Mouse (Mus musculus): Measurements from ENCODE around the gene Cnppd1. TPM values are rescaled to one million over a fixed set of nuclear protein-coding genes. Genes with fewer than 3 reads are reported as not detected.

Gene Cnppd1
- polyA plus RNA-seq, 1 experiment from 2014 or later: 45.6 TPM

GRCm38 (mm10) chr1:75140601-75141190 is 1.8 kb downstream of the Cnppd1 start:
- WGBS: 36% methylated on average over 4 of the region's 4 CpGs
- ATAC-seq: no peak
- Histone ChIP-seq H3K27me3 (replicated peaks; ENCODE audit: control insufficient read depth, insufficient read depth, low read length) (no peaks in the 10 kb centered on the region), H3K4me2 (replicated peaks; ENCODE audit: low read depth) (peak overlapping the region; percentile 88), H3K9me3 (ENCODE audit: control insufficient read depth) (no peaks in the 10 kb centered on the region), H3K9ac (ENCODE audit: low read depth, low read length) (peak overlapping the region; percentile 76), H3K27ac (ENCODE audit: low read depth, low read length) (peak overlapping the region; percentile 96), H3K4me1 (replicated peaks; ENCODE audit: control insufficient read depth, insufficient read depth, low read length) (no peaks in the 10 kb centered on the region), H3K36me3 (ENCODE audit: control insufficient read depth, insufficient read depth) (peaks cover 49% of the 10 kb centered on the region), H3K4me3 (ENCODE audit: low read depth, low read length) (peak overlapping the region; percentile 72)
- no peak for TF ChIP-seq CTCF (IDR thresholded peaks at IDR 0.05; ENCODE audit: low read depth)

GRCm38 (mm10) chr1:75138448-75138847 is 4.1 kb downstream of the Cnppd1 start:
- no peaks in the 10 kb centered on the region for H3K9me3 ChIP-seq (ENCODE audit: control insufficient read depth)
- H3K4me1 ChIP-seq (replicated peaks; ENCODE audit: control insufficient read depth, insufficient read depth, low read length): no peaks in the 10 kb centered on the region
- ATAC-seq: no peak
- H3K4me3 ChIP-seq (ENCODE audit: low read depth, low read length): no peak overlapping the region
- no peaks in the 10 kb centered on the region for H3K27me3 ChIP-seq (replicated peaks; ENCODE audit: control insufficient read depth, insufficient read depth, low read length)
- no peak overlapping the region for H3K4me2 ChIP-seq (replicated peaks; ENCODE audit: low read depth)
- no peak overlapping the region for H3K27ac ChIP-seq (ENCODE audit: low read depth, low read length)
- no peak overlapping the region for H3K9ac ChIP-seq (ENCODE audit: low read depth, low read length)
- no peak for TF ChIP-seq CTCF (IDR thresholded peaks at IDR 0.05; ENCODE audit: low read depth)
- WGBS: 100% methylated on average over 2 of the region's 2 CpGs
- H3K36me3 ChIP-seq (ENCODE audit: control insufficient read depth, insufficient read depth): peaks cover 43% of the 10 kb centered on the region

GRCm38 (mm10) chr1:75136730-75137129 is 5.8 kb downstream of the Cnppd1 start:
- H3K36me3 ChIP-seq (ENCODE audit: control insufficient read depth, insufficient read depth): peaks cover 43% of the 10 kb centered on the region
- no peaks in the 10 kb centered on the region for H3K27me3 ChIP-seq (replicated peaks; ENCODE audit: control insufficient read depth, insufficient read depth, low read length)
- H3K4me3 ChIP-seq (ENCODE audit: low read depth, low read length): no peak overlapping the region
- no peak overlapping the region for H3K27ac ChIP-seq (ENCODE audit: low read depth, low read length)
- H3K9me3 ChIP-seq (ENCODE audit: control insufficient read depth): no peaks in the 10 kb centered on the region
- TF ChIP-seq CTCF (IDR thresholded peaks at IDR 0.05; ENCODE audit: low read depth): no peak
- no peak overlapping the region for H3K4me2 ChIP-seq (replicated peaks; ENCODE audit: low read depth)
- no peaks in the 10 kb centered on the region for H3K4me1 ChIP-seq (replicated peaks; ENCODE audit: control insufficient read depth, insufficient read depth, low read length)
- no peak for ATAC-seq
- no peak overlapping the region for H3K9ac ChIP-seq (ENCODE audit: low read depth, low read length)
- WGBS: 65% methylated on average over 3 of the region's 3 CpGs

GRCm38 (mm10) chr1:75136293-75136692 is 6.2 kb downstream of the Cnppd1 start:
- Histone ChIP-seq H3K27ac (ENCODE audit: low read depth, low read length) (no peak overlapping the region), H3K36me3 (ENCODE audit: control insufficient read depth, insufficient read depth) (peaks cover 43% of the 10 kb centered on the region), H3K4me3 (ENCODE audit: low read depth, low read length) (no peak overlapping the region), H3K9me3 (ENCODE audit: control insufficient read depth) (no peaks in the 10 kb centered on the region), H3K27me3 (replicated peaks; ENCODE audit: control insufficient read depth, insufficient read depth, low read length) (no peaks in the 10 kb centered on the region), H3K9ac (ENCODE audit: low read depth, low read length) (no peak overlapping the region), H3K4me1 (replicated peaks; ENCODE audit: control insufficient read depth, insufficient read depth, low read length) (no peaks in the 10 kb centered on the region), H3K4me2 (replicated peaks; ENCODE audit: low read depth) (no peak overlapping the region)
- no peak for TF ChIP-seq CTCF (IDR thresholded peaks at IDR 0.05; ENCODE audit: low read depth)
- 65% methylated on average over 6 of the region's 6 CpGs for WGBS
- no peak for ATAC-seq

- H3K27me3 ChIP-seq (replicated peaks; ENCODE audit: control insufficient read depth, insufficient read depth, low read length): no peaks in the 10 kb centered on the region
- H3K9me3 ChIP-seq (ENCODE audit: control insufficient read depth): no peaks in the 10 kb centered on the region
- WGBS: 38% methylated on average over 12 of the region's 12 CpGs
- peaks cover 35% of the 10 kb centered on the region for H3K36me3 ChIP-seq (ENCODE audit: control insufficient read depth, insufficient read depth)
- no peak within 1 kb of the TSS for H3K4me3 ChIP-seq (ENCODE audit: low read depth, low read length)
- H3K9ac ChIP-seq (ENCODE audit: low read depth, low read length): no peak within 1 kb of the TSS
- ATAC-seq: 0 out of 2 replicates have a peak, but pooled peaks have one; percentile 12
- TF ChIP-seq CTCF (IDR thresholded peaks at IDR 0.05; ENCODE audit: low read depth): no peak
- H3K4me2 ChIP-seq (replicated peaks; ENCODE audit: low read depth): no peak within 1 kb of the TSS
- no peaks in the 10 kb centered on the region for H3K4me1 ChIP-seq (replicated peaks; ENCODE audit: control insufficient read depth, insufficient read depth, low read length)
- H3K27ac ChIP-seq (ENCODE audit: low read depth, low read length): no peak within 1 kb of the TSS
These were observed 8.9 kb downstream of the Cnppd1 start, which contains the start of gene Slc23a3 for GRCm38 (mm10) chr1:75133421-75134207. TSS of gene Slc23a3 (minus strand) at chr1:75133890.

- no peak overlapping the region for H3K4me2 ChIP-seq (replicated peaks; ENCODE audit: low read depth)
- no peaks in the 10 kb centered on the region for H3K36me3 ChIP-seq (ENCODE audit: control insufficient read depth, insufficient read depth)
- H3K4me1 ChIP-seq (replicated peaks; ENCODE audit: control insufficient read depth, insufficient read depth, low read length): 0 out of 2 replicates have a peak, but pooled peaks cover 5% of the 10 kb centered on the region
- no peak overlapping the region for H3K4me3 ChIP-seq (ENCODE audit: low read depth, low read length)
- no peaks in the 10 kb centered on the region for H3K9me3 ChIP-seq (ENCODE audit: control insufficient read depth)
- no peak for TF ChIP-seq CTCF (IDR thresholded peaks at IDR 0.05; ENCODE audit: low read depth)
- H3K9ac ChIP-seq (ENCODE audit: low read depth, low read length): no peak overlapping the region
- H3K27ac ChIP-seq (ENCODE audit: low read depth, low read length): no peak overlapping the region
- H3K27me3 ChIP-seq (replicated peaks; ENCODE audit: control insufficient read depth, insufficient read depth, low read length): no peaks in the 10 kb centered on the region
- ATAC-seq: no peak
- 45% methylated on average over 3 of the region's 3 CpGs for WGBS
These were observed 13.9 kb downstream of the Cnppd1 start for GRCm38 (mm10) chr1:75128641-75129040.

Measured in intestine, postnatal 0 days (tissue).